In genomic region chr8:83595050-83595345, GRCm38 (mm10) we compare ENCODE assay signal across 9 mouse cellular contexts. TPM values are rescaled to one million over a fixed set of nuclear protein-coding genes. Genes with fewer than 3 reads are reported as not detected.
DNase-seq lines count a peak whose midpoint lies in the region; ATAC-seq and TF ChIP-seq lines count a peak whose summit lies in the region.
"Not testable (repeated sequence)": the region's sequence is repeated elsewhere in the genome, so short reads cannot be mapped to it uniquely, and the experiment has no call there.
"Had no signal": no experiment of that assay in that cellular context is flagged by ENCODE, and none has a peak within 500 bp of the region (broad histone marks: within the 10 kb centered on the region; RNA-seq: fewer than 3 reads in every experiment).

No protein-coding gene starts in this region.

- H3K9ac ChIP-seq in forebrain, embryonic 11.5 days (ENCODE audit: low read length): peak overlapping the region; percentile 55
- peak overlapping the region; percentile 66; the same call in 1 of the 2 replicates for H3K9ac ChIP-seq in heart, embryonic 15.5 days
- not testable (repeated sequence) for H3K9ac ChIP-seq in intestine, postnatal 0 days (ENCODE audit: low read depth, low read length)
- H3K9ac ChIP-seq in liver, adult 2 months (ENCODE audit: low read depth, low read length): peak overlapping the region; percentile 24
- H3K9ac ChIP-seq in neural tube, embryonic 14.5 days (replicated peaks; ENCODE audit: low read depth, low read length): peak overlapping the region; percentile 43; the same call in 1 of the 2 replicates

- 64% methylated on average over 3 of the region's 3 CpGs for WGBS in forebrain, embryonic 11.5 days
- 56% methylated on average over 3 of the region's 3 CpGs for WGBS in heart, embryonic 15.5 days
- 49% methylated on average over 3 of the region's 3 CpGs for WGBS in intestine, postnatal 0 days
- WGBS in liver, adult 2 months: 10% methylated on average over 3 of the region's 3 CpGs
- WGBS in neural tube, embryonic 14.5 days: 63% methylated on average over 3 of the region's 3 CpGs

- peak overlapping the region; percentile 52 for H3K4me2 ChIP-seq in forebrain, embryonic 11.5 days (ENCODE audit: low read depth, low read length, severe bottlenecking)
- H3K4me2 ChIP-seq in heart, embryonic 15.5 days: peak overlapping the region; percentile 95
- H3K4me2 ChIP-seq in intestine, postnatal 0 days (replicated peaks; ENCODE audit: low read depth): peak overlapping the region; percentile 84
- peak overlapping the region; percentile 48 for H3K4me2 ChIP-seq in neural tube, embryonic 14.5 days (ENCODE audit: low read depth, low read length)

- not testable (repeated sequence) for TF ChIP-seq CTCF in bone marrow macrophage, adult 2 months (IDR thresholded peaks at IDR 0.05; ENCODE audit: low read depth, low read length); liver, adult 2 months (IDR thresholded peaks at IDR 0.05; ENCODE audit: low read depth, low read length)
- peak; percentile 49 for TF ChIP-seq CTCF in intestine, postnatal 0 days (IDR thresholded peaks at IDR 0.05; ENCODE audit: low read depth)

- H3K9me3 ChIP-seq in forebrain, embryonic 11.5 days (ENCODE audit: control insufficient read depth, low read length); heart, embryonic 15.5 days (replicated peaks); intestine, postnatal 0 days (ENCODE audit: control insufficient read depth); megakaryocyte, embryonic 14.5 days; neural tube, embryonic 14.5 days (ENCODE audit: control insufficient read depth, low read length): not testable (repeated sequence)

- peak overlapping the region; percentile 57 for H3K4me3 ChIP-seq in bone marrow macrophage, adult 2 months (ENCODE audit: insufficient read depth, low read length)
- H3K4me3 ChIP-seq in forebrain, embryonic 11.5 days (ENCODE audit: low read depth, low read length): peak overlapping the region; percentile 87; the same call in 1 of the 2 replicates
- peak overlapping the region; percentile 87 for H3K4me3 ChIP-seq in heart, embryonic 15.5 days
- peak overlapping the region; percentile 75 for H3K4me3 ChIP-seq in intestine, postnatal 0 days (ENCODE audit: low read depth, low read length)
- H3K4me3 ChIP-seq in liver, adult 2 months (ENCODE audit: insufficient read depth, low read depth, low read length): peak overlapping the region; percentile 18
- H3K4me3 ChIP-seq in megakaryocyte, embryonic 14.5 days (replicated peaks): peak overlapping the region; percentile 96
- H3K4me3 ChIP-seq in neural tube, embryonic 14.5 days (ENCODE audit: low read depth, low read length): peak overlapping the region; percentile 98

- H3K4me1 ChIP-seq in bone marrow macrophage, adult 2 months (ENCODE audit: control insufficient read depth, insufficient read depth, low read length); forebrain, embryonic 11.5 days (replicated peaks; ENCODE audit: control insufficient read depth, insufficient read depth, low read length); intestine, postnatal 0 days (replicated peaks; ENCODE audit: control insufficient read depth, insufficient read depth, low read length); liver, adult 2 months (ENCODE audit: control insufficient read depth, insufficient read depth, low read length): not testable (repeated sequence)
- H3K4me1 ChIP-seq in heart, embryonic 15.5 days (replicated peaks): peaks cover 25% of the 10 kb centered on the region
- H3K4me1 ChIP-seq in megakaryocyte, embryonic 14.5 days: peaks cover 53% of the 10 kb centered on the region
- H3K4me1 ChIP-seq in neural tube, embryonic 14.5 days (ENCODE audit: control insufficient read depth, insufficient read depth, low read length): peaks cover 29% of the 10 kb centered on the region

- H3K27me3 ChIP-seq in forebrain, embryonic 11.5 days (ENCODE audit: control insufficient read depth, insufficient read depth, low read length); heart, embryonic 15.5 days; intestine, postnatal 0 days (replicated peaks; ENCODE audit: control insufficient read depth, insufficient read depth, low read length); liver, adult 2 months (ENCODE audit: control insufficient read depth, insufficient read depth, low read length); megakaryocyte, embryonic 14.5 days (replicated peaks); neural tube, embryonic 14.5 days (ENCODE audit: control insufficient read depth, insufficient read depth, low read length): not testable (repeated sequence)

- DNase-seq in forebrain, embryonic 11.5 days (ENCODE audit: low spot score): not testable (repeated sequence)
- DNase-seq in liver, adult 2 months (ENCODE audit: extremely low read depth, low read depth, low spot score): peak; percentile 40

- H3K36me3 ChIP-seq in forebrain, embryonic 11.5 days (ENCODE audit: control insufficient read depth, insufficient read depth, low read length); heart, embryonic 15.5 days; intestine, postnatal 0 days (ENCODE audit: control insufficient read depth, insufficient read depth); liver, adult 2 months (ENCODE audit: control insufficient read depth, insufficient read depth, low read length); neural tube, embryonic 14.5 days (ENCODE audit: control insufficient read depth, insufficient read depth, low read length): not testable (repeated sequence)
- H3K36me3 ChIP-seq in megakaryocyte, embryonic 14.5 days (replicated peaks; ENCODE audit: low read length): peaks cover 23% of the 10 kb centered on the region

- not testable (repeated sequence) for H3K79me2 ChIP-seq in liver, adult 2 months (ENCODE audit: control insufficient read depth, insufficient read depth, low read length)

- not testable (repeated sequence) for TF ChIP-seq POLR2A in bone marrow macrophage, adult 2 months (IDR thresholded peaks at IDR 0.05; ENCODE audit: borderline replicate concordance, low read depth, low read length); liver, adult 2 months (IDR thresholded peaks at IDR 0.05; ENCODE audit: extremely low read depth, insufficient read depth, low read length)

- ATAC-seq in forebrain, embryonic 11.5 days (replicated peaks; ENCODE audit: low FRiP score); heart, embryonic 15.5 days (replicated peaks; ENCODE audit: insufficient number of reproducible peaks, insufficient read depth, low FRiP score, low read depth); intestine, postnatal 0 days; neural tube, embryonic 14.5 days (ENCODE audit: low read depth): not testable (repeated sequence)

- peak overlapping the region; percentile 58 for H3K27ac ChIP-seq in bone marrow macrophage, adult 2 months (ENCODE audit: insufficient read depth, low read depth, low read length)
- peak overlapping the region; percentile 84; the same call in 1 of the 2 replicates for H3K27ac ChIP-seq in forebrain, embryonic 11.5 days (ENCODE audit: low read depth, low read length)
- H3K27ac ChIP-seq in heart, embryonic 15.5 days: peak overlapping the region; percentile 93
- peak overlapping the region; percentile 57 for H3K27ac ChIP-seq in intestine, postnatal 0 days (ENCODE audit: low read depth, low read length)
- H3K27ac ChIP-seq in liver, adult 2 months (replicated peaks; ENCODE audit: insufficient read depth, low read depth, low read length): peak overlapping the region; percentile 86
- H3K27ac ChIP-seq in neural tube, embryonic 14.5 days (ENCODE audit: low read depth, low read length): peak overlapping the region; percentile 89

RNA-seq across cellular contexts. Expression of gene Tecr, which starts 12.8 kb away (rescaled TPM):
- 189 and 215 TPM in 2 replicates for polyA plus RNA-seq in bone marrow macrophage, adult 2 months (2012; ENCODE audit: insufficient read depth, insufficient read length, missing spikeins)
- polyA plus RNA-seq in forebrain, embryonic 11.5 days (2014; fragmentation: Nextera tagmentation; extraction: Ambion mirVana): 550 and 611 TPM in 2 replicates
- 349 and 431 TPM in 2 replicates for polyA plus RNA-seq in heart, embryonic 15.5 days (2015; fragmentation: Nextera tagmentation; extraction: Ambion mirVana)
- 317 and 320 TPM in 2 replicates for polyA plus RNA-seq in intestine, postnatal 0 days (2015; fragmentation: Nextera tagmentation; extraction: Ambion mirVana)
- total RNA-seq in liver, adult 2 months (2014; rRNA removed): 108 and 130 TPM in 2 replicates
- polyA plus RNA-seq in liver, adult 2 months (2012; rRNA removed): 647 and 677 TPM in 2 replicates
- polyA plus RNA-seq in megakaryocyte, embryonic 14.5 days (2012; ENCODE audit: insufficient read depth, low replicate concordance): 406 and 513 TPM in 2 replicates
- 1,479 and 1,754 TPM in 2 replicates for polyA plus RNA-seq in neural tube, embryonic 14.5 days (2014; fragmentation: Nextera tagmentation; extraction: Ambion mirVana)

RNA-seq across cellular contexts. Expression of gene Dnajb1, which starts 13.0 kb away (rescaled TPM):
- 19.4 and 19.9 TPM in 2 replicates for polyA plus RNA-seq in bone marrow macrophage, adult 2 months (2012; ENCODE audit: insufficient read depth, insufficient read length, missing spikeins)
- polyA plus RNA-seq in forebrain, embryonic 11.5 days (2014; fragmentation: Nextera tagmentation; extraction: Ambion mirVana): 73.8 and 78.5 TPM in 2 replicates
- polyA plus RNA-seq in heart, embryonic 15.5 days (2015; fragmentation: Nextera tagmentation; extraction: Ambion mirVana): 36.7 and 47.2 TPM in 2 replicates
- 26.1 and 28.8 TPM in 2 replicates for polyA plus RNA-seq in intestine, postnatal 0 days (2015; fragmentation: Nextera tagmentation; extraction: Ambion mirVana)
- 8.3 and 12.4 TPM in 2 replicates for total RNA-seq in liver, adult 2 months (2014; rRNA removed)
- 17.0 and 18.2 TPM in 2 replicates for polyA plus RNA-seq in liver, adult 2 months (2012; rRNA removed)
- 23.3 and 30.5 TPM in 2 replicates for polyA plus RNA-seq in megakaryocyte, embryonic 14.5 days (2012; ENCODE audit: insufficient read depth, low replicate concordance)
- 54.3 and 55.2 TPM in 2 replicates for polyA plus RNA-seq in neural tube, embryonic 14.5 days (2014; fragmentation: Nextera tagmentation; extraction: Ambion mirVana)

RNA-seq across cellular contexts. Expression of gene Ndufb7, which starts 28.5 kb away (rescaled TPM):
- 130 and 134 TPM in 2 replicates for polyA plus RNA-seq in bone marrow macrophage, adult 2 months (2012; ENCODE audit: insufficient read depth, insufficient read length, missing spikeins)
- 333 and 339 TPM in 2 replicates for polyA plus RNA-seq in forebrain, embryonic 11.5 days (2014; fragmentation: Nextera tagmentation; extraction: Ambion mirVana)
- 537 and 672 TPM in 2 replicates for polyA plus RNA-seq in heart, embryonic 15.5 days (2015; fragmentation: Nextera tagmentation; extraction: Ambion mirVana)
- 579 and 585 TPM in 2 replicates for polyA plus RNA-seq in intestine, postnatal 0 days (2015; fragmentation: Nextera tagmentation; extraction: Ambion mirVana)
- total RNA-seq in liver, adult 2 months (2014; rRNA removed): 190 and 193 TPM in 2 replicates
- 297 and 359 TPM in 2 replicates for polyA plus RNA-seq in liver, adult 2 months (2012; rRNA removed)
- 84.7 and 511 TPM in 2 replicates for polyA plus RNA-seq in megakaryocyte, embryonic 14.5 days (2012; ENCODE audit: insufficient read depth, low replicate concordance)
- 348 and 353 TPM in 2 replicates for polyA plus RNA-seq in neural tube, embryonic 14.5 days (2014; fragmentation: Nextera tagmentation; extraction: Ambion mirVana)

RNA-seq across cellular contexts. Expression of gene Gipc1, which starts 57.5 kb away (rescaled TPM):
- 25.6 and 32.2 TPM in 2 replicates for polyA plus RNA-seq in bone marrow macrophage, adult 2 months (2012; ENCODE audit: insufficient read depth, insufficient read length, missing spikeins)
- 217 and 231 TPM in 2 replicates for polyA plus RNA-seq in forebrain, embryonic 11.5 days (2014; fragmentation: Nextera tagmentation; extraction: Ambion mirVana)
- 127 and 141 TPM in 2 replicates for polyA plus RNA-seq in heart, embryonic 15.5 days (2015; fragmentation: Nextera tagmentation; extraction: Ambion mirVana)
- 76.1 and 79.3 TPM in 2 replicates for polyA plus RNA-seq in intestine, postnatal 0 days (2015; fragmentation: Nextera tagmentation; extraction: Ambion mirVana)
- total RNA-seq in liver, adult 2 months (2014; rRNA removed): 12.6 and 14.6 TPM in 2 replicates
- polyA plus RNA-seq in liver, adult 2 months (2012; rRNA removed): 14.5 and 15.7 TPM in 2 replicates
- 306 and 351 TPM in 2 replicates for polyA plus RNA-seq in megakaryocyte, embryonic 14.5 days (2012; ENCODE audit: insufficient read depth, low replicate concordance)
- 90.2 and 104 TPM in 2 replicates for polyA plus RNA-seq in neural tube, embryonic 14.5 days (2014; fragmentation: Nextera tagmentation; extraction: Ambion mirVana)

RNA-seq across cellular contexts. Expression of gene Olfr370, which starts 59.4 kb away (rescaled TPM):
- polyA plus RNA-seq in bone marrow macrophage, adult 2 months (2012; ENCODE audit: insufficient read depth, insufficient read length, missing spikeins): not detected in 2 replicates
- not detected in 2 replicates for polyA plus RNA-seq in forebrain, embryonic 11.5 days (2014; fragmentation: Nextera tagmentation; extraction: Ambion mirVana)
- not detected in 2 replicates for polyA plus RNA-seq in heart, embryonic 15.5 days (2015; fragmentation: Nextera tagmentation; extraction: Ambion mirVana)
- polyA plus RNA-seq in intestine, postnatal 0 days (2015; fragmentation: Nextera tagmentation; extraction: Ambion mirVana): not detected in 2 replicates
- total RNA-seq in liver, adult 2 months (2014; rRNA removed): not detected in 2 replicates
- polyA plus RNA-seq in liver, adult 2 months (2012; rRNA removed): not detected in 2 replicates
- not detected in 2 replicates for polyA plus RNA-seq in megakaryocyte, embryonic 14.5 days (2012; ENCODE audit: insufficient read depth, low replicate concordance)
- not detected in 2 replicates for polyA plus RNA-seq in neural tube, embryonic 14.5 days (2014; fragmentation: Nextera tagmentation; extraction: Ambion mirVana)
- total RNA-seq: heart, adult 8-10 months; layer of hippocampus, postnatal 25 days had no signal

Comparison
In these comparisons a context has a peak if more than half of its experiments do, and no peak if none do; other contexts are left out.
1. H3K4me3 ChIP-seq: peak in every context shown above with its lines; median percentile 98 in neural tube, embryonic 14.5 days; 96 in megakaryocyte, embryonic 14.5 days; 87 in forebrain, embryonic 11.5 days; 87 in heart, embryonic 15.5 days; 75 in intestine, postnatal 0 days; 57 in bone marrow macrophage, adult 2 months; 18 in liver, adult 2 months.